Mouse (Mus musculus) c-Kit-positive CD71-negative TER-119-negative erythroid progenitor cells, embryonic 14.5 days (primary cell): ENCODE measurements at regions not wholly inside any gene's neighbourhood (a gene's known extent, or its start where the extent isn't known, plus 50 kb on each side); places are given as distances from the start of the nearest gene placed in this dataset.
A peak's percentile ranks its signal among the peaks of the same experiment; 100 is the strongest.

Source experiments
- DNase-seq: peaks from one replicate; pipeline ENCODE4 v3.0.0-alpha.2; 2013; ENCODE audit warnings: low read depth

DNA sequence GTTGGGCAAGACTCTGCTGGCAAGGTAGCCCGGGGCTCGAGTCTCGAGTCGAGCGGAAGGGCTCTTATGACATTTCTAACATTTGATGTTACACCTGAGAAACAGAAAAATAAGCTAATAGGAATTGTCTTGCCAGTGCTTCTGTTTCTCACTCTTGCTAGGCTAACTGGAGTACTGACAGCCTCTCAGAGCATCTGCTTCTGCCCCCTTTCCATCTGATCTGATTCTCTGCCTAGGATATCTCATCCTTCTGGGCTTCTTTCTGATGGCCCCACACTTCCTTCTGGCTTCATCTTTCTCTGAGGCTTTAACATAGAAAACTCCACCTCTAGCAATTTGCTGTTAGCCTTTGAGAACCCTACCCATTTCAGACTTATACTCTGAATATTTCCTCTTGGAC is 95.0 kb upstream of the Arhgef9 start:
- no peak for DNase-seq

DNA sequence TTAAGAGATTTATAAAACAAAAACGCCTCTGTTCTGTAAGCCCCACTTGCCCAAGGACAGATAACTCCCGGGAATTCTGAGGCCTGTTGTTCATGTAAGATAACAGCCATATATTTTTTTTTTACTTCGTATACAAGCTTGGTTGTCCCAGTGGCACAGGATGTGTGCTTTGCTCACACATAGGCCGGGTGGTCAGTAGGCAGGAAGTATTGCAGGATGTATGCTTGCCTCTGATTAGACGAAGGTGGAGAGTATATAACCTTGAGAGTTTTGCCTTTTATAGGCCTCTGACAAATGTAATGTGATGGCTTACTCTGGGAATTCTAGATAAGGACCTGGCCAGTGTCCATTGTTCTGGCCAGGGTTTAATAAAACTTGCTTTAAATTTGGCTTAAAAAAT is 85.4 kb upstream of the Arhgef9 start:
- no peak for DNase-seq

DNA sequence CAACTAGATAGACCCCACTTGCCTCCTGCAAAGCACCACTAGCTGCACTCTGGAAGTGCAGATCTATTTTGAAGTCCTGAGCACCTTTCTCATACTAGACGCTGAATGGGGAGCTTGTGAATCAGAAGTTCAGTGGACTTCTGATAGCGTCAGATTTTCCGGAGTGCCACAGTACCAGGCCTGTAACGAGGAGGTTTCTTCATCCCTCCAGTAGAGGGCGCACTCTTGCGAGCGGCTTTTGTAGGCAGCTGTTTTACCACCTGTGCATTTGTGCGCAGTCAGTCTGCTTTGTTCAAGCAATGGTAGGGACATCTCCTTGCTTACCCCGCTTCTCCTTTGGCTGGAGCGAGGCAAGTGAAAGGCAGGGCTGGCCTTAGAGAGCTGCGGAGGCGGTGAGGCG is 56.9 kb upstream of the Arhgef9 start:
- DNase-seq: peak; percentile 3
